ENCODE assay signal across 10 mouse cellular contexts in genomic region chr16:70239432-70239941, GRCm38 (mm10).
DNase-seq lines count a peak whose midpoint lies in the region; ATAC-seq lines count a peak whose summit lies in the region.
"Had no signal": no experiment of that assay in that cellular context is flagged by ENCODE, and none has a peak within 500 bp of the region (broad histone marks: within the 10 kb centered on the region; RNA-seq: fewer than 3 reads in every experiment).

No protein-coding gene starts in this region.

- DNase-seq in left cerebral cortex, postnatal 4 days = peak; percentile 16
- no peak for DNase-seq in left cerebral cortex, adult 8-10 months (ENCODE audit: low spot score in 2 of 2)
- peak; percentile 27 for DNase-seq in kidney, adult 9 months
- no peak for DNase-seq in urinary bladder, postnatal 4 days (ENCODE audit: low spot score in 2 of 2)
- DNase-seq in urinary bladder, adult 18-20 months (ENCODE audit: low spot score in 2 of 2) = no peak
- no peak for DNase-seq in urinary bladder, postnatal 36 days (ENCODE audit: low spot score in 2 of 2)

- H3K4me1 ChIP-seq in midbrain, embryonic 12.5 days = peaks cover 9% of the 10 kb centered on the region
- peaks cover 3% of the 10 kb centered on the region; the same call in 1 of the 2 replicates for H3K4me1 ChIP-seq in intestine, embryonic 16.5 days (ENCODE audit: control insufficient read depth, insufficient read depth, low read length)

- H3K9me3 ChIP-seq in midbrain, embryonic 12.5 days = no peaks in the 10 kb centered on the region
- no peaks in the 10 kb centered on the region for H3K9me3 ChIP-seq in intestine, embryonic 16.5 days (ENCODE audit: control insufficient read depth, low read length)
- H3K9me3 ChIP-seq: embryonic facial prominence, embryonic 15.5 days had no signal

- no peak overlapping the region for H3K27ac ChIP-seq in midbrain, embryonic 12.5 days (replicated peaks)
- no peak overlapping the region for H3K27ac ChIP-seq in intestine, embryonic 16.5 days (ENCODE audit: low read length)
- H3K27ac ChIP-seq: embryonic facial prominence, embryonic 15.5 days; macrophage had no signal

- intact Hi-C loops in left cerebral cortex, postnatal 4 days (cut with DNase I) = no loop called here

- H3K27me3 ChIP-seq in midbrain, embryonic 12.5 days = no peaks in the 10 kb centered on the region
- no peaks in the 10 kb centered on the region for H3K27me3 ChIP-seq in intestine, embryonic 16.5 days (replicated peaks; ENCODE audit: control insufficient read depth, insufficient read depth, low read length)
- H3K27me3 ChIP-seq: embryonic facial prominence, embryonic 15.5 days had no signal

- WGBS in midbrain, embryonic 12.5 days = 15% methylated on average over 7 of the region's 7 CpGs
- 33% methylated on average over 7 of the region's 7 CpGs for WGBS in intestine, embryonic 16.5 days

- no peak overlapping the region for H3K4me2 ChIP-seq in midbrain, embryonic 12.5 days (replicated peaks)
- H3K4me2 ChIP-seq in intestine, embryonic 16.5 days (ENCODE audit: low read depth, low read length) = no peak overlapping the region
- H3K4me2 ChIP-seq: embryonic facial prominence, embryonic 15.5 days had no signal

- no peak overlapping the region for H3K4me3 ChIP-seq in midbrain, embryonic 12.5 days
- H3K4me3 ChIP-seq in intestine, embryonic 16.5 days (ENCODE audit: low read length) = no peak overlapping the region
- H3K4me3 ChIP-seq: embryonic facial prominence, embryonic 15.5 days had no signal

- no peak overlapping the region for H3K9ac ChIP-seq in midbrain, embryonic 12.5 days (replicated peaks)
- no peak overlapping the region for H3K9ac ChIP-seq in intestine, embryonic 16.5 days (ENCODE audit: low read depth, low read length)
- H3K9ac ChIP-seq: embryonic facial prominence, embryonic 15.5 days had no signal

- H3K36me3 ChIP-seq in midbrain, embryonic 12.5 days = no peaks in the 10 kb centered on the region
- H3K36me3 ChIP-seq in intestine, embryonic 16.5 days (ENCODE audit: control insufficient read depth, insufficient read depth, low read length) = no peaks in the 10 kb centered on the region
- H3K36me3 ChIP-seq: embryonic facial prominence, embryonic 15.5 days had no signal

- ATAC-seq in midbrain, embryonic 12.5 days (ENCODE audit: low FRiP score, low read depth) = peak; percentile 70; the same call in 1 of the 2 replicates
- ATAC-seq in intestine, embryonic 16.5 days = no peak; the same call in 1 of the 2 replicates

Comparison
In these comparisons a context has a peak if more than half of its experiments do, and no peak if none do; other contexts are left out.
1. DNase-seq: peak in left cerebral cortex, postnatal 4 days (single experiment) and kidney, adult 9 months (single experiment); none in left cerebral cortex, adult 8-10 months (0 of 2), urinary bladder, postnatal 4 days (0 of 2), urinary bladder, adult 18-20 months (0 of 2) and urinary bladder, postnatal 36 days (0 of 2).